Mouse (Mus musculus) embryo, embryonic 9.5 days (tissue): ENCODE measurements around the gene Cd247.
"Not testable (repeated sequence)": the region's sequence is repeated elsewhere in the genome, so short reads cannot be mapped to it uniquely, and the experiment has no call there.

Source experiments
- DNase-seq: peaks from one replicate; pipeline ENCODE4 v3.0.0-alpha.2; 2017; ENCODE audit errors: extremely low spot score

Cd247 gene

DNA sequence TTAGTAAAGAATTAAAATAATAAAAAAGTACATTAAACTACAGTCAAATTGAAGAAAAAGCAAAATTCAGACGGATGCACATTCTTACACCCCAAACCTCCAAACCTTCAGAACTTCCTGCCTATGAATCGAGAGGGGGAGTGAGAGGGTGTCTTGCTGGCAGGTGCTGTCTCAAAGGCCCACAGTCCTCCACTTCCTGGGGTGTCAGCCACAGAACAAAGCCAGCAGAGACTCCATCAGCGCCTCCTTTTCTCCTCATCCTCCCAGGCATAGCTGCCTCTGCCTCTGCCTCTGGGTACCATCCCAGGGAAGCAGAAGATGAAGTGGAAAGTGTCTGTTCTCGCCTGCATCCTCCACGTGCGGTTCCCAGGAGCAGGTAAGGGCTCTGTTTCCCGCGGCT lies at the start of gene Cd247:
Cd247 (plus strand) TSS at position 171 of the 400 bp plus-strand sequence.
- no peak for DNase-seq

DNA sequence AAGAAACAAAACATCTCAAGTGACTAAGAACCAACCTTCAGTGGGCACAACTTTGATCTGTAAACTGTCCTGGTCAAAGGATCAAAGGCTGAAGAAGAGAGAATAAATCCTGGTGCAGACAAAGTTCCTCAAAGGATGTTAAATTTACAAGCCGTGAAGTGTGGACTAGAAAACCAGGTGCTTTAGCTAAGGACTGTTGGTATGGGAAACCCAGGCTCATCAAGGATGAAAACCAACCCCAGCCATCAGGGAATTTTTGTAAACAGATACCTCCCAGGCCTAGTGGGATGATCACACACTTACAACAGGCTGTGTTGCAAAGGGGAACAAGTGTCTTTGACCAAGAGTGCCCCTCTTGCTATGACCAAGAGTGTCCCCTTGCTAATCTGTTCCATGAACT lies 49.5 kb upstream of the Cd247 start:
- no peak for DNase-seq

DNA sequence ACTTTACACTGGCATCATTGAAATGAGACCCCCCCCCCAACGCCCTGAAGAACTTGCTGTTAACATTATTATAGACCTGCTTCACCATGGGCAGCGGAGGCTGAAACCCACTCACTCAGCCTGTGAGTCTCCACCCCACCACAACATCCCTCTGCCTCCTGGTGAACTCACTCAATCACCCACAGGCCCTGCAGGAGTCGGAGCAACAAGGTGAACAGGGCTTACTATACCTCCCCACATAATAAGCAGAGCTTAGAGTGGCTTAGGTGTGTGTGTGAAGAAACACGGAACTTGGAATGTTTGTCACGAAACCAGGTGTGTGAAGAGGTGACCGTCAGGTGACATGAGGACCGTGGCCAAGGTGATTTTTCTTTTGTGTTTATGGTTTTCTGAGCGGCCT lies 46.5 kb upstream of the Cd247 start:
- DNase-seq: no peak

DNA sequence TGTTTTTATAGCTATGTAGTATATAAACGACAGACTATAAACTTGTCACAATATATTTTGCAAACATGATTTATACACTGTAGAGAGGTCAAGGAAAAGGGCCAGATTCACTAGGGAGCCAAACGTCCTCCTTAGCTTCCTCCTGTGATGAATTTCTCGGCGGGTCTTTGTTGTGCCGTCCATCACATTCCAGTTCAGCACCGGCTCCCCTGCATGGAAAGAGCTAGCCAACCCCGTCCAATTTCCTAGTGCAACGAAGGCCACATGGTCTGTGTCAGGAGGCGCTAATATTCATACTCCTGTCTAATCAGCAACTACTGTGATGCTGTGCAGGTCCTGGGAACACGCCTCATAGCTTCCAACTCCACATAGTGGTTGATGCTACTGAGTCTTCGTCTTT lies 40.4 kb upstream of the Cd247 start:
- no peak for DNase-seq

DNA sequence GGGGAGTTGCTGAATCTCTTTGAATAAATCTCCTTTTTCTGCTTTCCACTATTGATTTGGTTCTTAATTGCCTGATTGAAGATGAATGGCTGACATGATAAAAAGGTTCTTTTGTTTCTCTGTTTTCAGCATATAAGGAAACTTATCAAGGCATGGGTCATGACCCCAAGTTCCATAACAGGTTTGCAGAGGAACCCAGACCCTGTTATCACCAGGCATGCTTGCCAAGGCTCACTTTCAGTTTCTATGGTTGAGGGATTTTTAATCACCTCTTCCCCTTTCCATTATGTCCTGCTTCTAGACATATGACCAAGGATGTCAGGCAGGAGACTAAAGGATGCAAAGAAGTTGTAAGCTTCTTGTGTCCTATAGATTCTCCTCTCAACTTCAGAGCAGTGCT lies 37.3 kb upstream of the Cd247 start:
- DNase-seq: no peak

DNA sequence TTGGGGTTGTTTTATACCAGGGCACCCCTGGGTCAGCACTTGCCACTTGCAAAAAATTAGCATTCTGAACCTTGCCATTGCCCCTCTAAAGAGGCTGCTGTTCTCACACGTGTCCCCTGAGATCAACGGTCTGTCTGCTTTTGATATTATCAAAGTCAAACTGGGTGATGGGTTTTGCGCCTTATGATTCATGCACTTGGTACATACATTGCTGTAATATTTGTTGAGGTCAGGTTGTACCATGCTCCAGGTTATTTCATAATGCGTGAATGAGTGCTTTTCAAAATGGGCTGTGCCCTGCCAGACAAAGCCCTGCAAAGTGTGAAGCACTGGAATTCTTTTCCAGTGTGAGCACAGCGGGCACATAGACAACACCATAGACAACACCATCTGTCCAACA lies 36.6 kb upstream of the Cd247 start:
- no peak for DNase-seq

DNA sequence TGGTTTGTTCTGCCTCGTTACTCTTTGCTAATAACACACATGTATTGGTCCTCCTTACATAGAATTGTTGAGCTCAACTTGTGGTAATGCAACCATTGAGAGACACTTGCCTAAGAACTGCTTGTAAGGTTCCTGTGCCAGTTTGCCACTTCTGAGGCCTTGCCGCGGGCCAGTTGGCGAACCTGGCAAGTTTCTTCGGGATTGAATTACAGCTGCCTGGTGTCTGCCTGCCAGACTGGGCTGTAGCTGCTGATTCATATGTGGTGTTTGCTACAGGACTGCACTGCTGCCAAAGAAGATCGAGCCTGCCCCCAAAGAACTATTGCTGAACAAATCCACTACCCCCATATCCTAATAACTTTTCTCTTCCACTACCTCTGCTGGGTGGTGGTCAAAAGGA lies 34.3 kb upstream of the Cd247 start:
- DNase-seq: no peak

DNA sequence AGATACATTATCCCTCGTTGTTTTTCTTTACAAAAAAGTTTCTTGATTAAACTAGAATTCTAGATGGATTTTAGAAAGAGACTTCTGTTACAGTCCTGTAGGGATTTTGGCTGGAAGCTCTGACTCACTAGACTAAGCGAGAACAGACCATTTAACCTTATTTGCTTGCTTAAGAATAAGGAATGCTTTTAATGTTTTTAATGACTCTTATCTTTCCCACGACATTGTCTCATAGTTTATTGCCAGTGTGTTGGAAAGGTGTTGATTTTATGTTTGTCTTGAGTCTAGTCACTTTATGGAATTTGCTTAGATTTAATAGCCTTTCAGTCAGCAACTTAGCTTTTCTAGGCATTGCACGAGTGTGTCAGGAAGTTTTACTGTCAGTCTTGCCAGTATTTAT lies 33.3 kb upstream of the Cd247 start:
- no peak for DNase-seq

DNA sequence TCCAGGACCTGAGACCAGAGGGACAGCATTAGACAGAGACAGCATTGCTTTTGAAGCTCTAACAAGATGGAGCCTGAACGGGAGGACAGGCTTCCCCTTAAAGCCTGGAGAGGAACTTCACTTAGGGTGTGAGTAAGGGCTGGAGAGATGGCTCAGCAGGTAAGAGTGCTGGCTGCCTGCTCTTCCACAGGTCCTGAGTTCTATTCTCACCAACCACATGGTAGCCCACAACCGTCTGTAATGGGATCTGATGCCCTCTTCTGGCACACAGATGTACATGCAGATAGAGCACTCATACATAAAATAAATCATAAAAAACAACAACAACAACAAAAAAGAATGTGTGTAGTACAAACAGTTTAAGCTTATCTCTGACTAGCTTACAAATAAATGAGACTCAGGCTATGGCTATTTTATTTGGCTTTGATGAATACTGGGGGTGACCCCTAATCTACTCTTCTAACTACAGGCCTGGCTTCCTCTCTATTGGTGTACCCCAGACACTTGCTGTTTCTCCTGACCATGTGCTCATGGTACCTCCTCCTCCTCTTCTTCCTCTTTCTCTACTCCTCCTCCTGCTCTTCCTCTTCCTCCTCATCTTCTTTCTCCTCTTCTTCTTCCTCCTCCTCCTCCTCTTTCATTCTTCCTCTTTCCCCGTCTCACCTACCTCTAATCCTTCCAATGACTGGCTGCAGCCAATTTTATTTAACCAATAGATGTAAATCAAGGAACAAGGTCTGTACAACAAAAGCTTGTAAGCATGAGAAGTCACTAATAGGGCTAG lies 26.8 kb upstream of the Cd247 start:
- no peak for DNase-seq

DNA sequence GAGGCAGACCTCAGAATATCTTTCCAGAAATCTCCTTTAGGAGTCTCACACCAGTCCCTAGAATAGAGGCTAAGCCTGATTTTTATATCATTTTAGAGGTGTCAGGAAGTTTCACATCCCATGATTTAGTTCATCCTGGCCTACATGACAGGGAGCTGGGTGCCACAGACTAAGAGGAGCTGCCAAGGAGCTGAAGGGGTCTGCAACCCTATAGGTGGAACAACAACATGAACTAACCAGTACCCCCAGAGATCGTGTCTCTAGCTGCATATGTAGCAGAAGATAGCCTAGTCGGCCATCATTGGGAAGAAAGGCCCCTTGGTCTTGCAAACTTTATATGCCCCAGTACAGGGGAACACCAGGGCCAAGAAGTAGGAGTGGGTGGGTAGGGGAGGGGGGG lies 26.0 kb upstream of the Cd247 start:
- DNase-seq: not testable (repeated sequence)

DNA sequence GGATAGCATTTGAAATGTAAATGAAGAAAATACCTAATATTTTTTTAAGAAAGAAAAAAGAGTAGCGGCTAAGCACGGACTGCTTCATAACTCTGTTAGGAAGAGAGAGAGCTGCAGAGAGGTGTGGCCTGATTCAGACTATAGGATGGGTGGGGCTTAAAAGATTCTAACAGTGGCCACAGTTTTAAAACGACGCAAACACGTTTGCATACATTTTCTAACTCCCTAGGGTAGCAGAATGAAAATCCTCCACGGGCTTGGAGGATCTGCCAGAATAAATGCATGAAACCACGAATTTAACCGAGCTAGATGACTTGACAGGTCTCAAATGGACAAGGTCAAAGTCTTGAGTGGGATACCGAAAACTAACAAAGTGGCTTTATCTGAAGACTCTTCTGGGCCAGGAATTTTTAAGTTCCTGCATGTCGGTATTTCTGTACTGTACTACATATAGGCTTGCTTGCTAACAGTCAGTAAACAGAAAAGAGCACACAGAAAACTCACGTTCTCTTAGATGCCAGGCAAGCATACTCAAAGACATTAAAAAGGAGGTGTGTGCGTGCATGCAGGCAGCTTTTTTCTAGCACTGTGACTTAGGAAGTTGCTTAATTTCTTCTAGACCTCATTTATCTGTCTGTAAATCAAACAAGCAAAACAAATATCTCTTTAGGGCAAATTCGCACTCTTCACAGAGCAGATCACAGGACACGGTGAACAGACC lies 25.4 kb upstream of the Cd247 start:
- DNase-seq: no peak

DNA sequence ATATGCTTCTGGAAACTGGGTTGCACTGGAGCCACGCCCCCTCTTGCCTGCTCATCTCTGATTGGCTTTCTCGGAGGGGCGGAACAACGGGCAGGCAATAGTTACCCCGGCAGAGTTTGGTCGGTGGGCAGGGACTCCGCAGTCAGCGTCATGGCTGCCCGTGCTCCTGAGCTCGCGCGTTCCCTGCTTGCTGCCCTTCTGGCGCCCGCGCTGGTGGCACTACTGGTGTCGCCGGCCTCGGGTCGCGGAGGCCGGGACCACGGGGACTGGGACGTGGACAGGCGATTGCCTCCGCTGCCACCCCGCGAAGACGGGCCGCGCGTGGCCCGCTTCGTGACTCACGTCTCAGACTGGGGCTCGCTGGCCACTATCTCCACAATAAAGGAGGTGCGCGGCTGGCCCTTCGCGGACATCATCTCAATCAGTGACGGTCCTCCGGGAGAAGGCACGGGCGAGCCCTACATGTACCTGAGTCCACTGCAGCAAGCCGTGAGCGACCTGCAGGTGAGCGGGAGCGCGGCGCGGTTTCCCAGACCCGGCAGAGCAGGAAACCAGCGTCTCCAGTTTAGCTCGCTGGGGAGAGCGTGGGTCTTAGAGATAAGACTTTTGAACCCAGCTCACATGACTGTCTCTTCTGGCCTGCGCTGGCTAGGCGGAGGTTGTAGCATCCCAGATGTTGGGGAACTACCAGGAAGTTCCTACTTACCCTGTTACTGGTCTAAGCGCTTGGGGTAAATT lies 24.7 kb upstream of the Cd247 start, which contains the start of gene Creg1:
Creg1 (plus strand) TSS at position 112 of the 738 bp plus-strand sequence.
- peak; percentile 91 for DNase-seq

DNA sequence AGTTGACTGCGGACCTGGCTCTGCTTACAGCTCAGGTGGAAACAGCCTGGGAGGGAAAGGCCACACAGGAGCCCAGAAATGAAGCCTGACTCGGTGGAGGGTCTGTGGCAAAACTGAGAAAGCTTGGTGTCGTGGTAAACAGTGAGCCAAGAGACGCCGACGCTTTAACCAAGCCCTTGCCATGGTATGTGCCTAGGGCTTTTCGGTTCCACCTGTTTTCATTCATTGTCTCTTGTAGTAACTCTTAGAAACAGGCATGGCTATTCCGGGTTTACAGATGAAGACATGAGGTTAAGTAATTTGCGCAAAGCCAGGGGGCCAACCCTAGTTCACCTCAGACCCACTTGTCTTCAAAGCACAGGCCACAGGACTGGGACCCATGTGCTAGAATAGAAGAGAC lies 23.9 kb upstream of the Cd247 start:
- no peak for DNase-seq

DNA sequence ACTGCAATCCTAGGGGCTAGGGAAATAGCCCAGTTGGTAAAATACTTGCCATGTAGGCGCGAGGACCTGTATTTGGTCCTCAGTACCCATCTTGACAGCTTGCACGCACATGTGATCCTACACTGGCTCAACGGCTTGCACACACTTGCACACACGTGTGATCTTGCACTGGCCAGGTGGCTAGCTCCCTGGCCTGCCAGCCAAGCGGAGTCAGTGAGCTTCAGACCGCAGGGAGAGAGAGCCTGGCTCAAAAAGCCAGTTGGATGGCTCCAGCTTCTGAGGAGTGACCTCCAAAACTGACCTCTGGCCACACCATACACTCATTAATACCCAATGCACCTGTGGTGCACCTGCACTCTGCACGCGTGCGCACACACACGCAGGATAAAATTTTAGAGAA lies 23.4 kb upstream of the Cd247 start:
- no peak for DNase-seq

DNA sequence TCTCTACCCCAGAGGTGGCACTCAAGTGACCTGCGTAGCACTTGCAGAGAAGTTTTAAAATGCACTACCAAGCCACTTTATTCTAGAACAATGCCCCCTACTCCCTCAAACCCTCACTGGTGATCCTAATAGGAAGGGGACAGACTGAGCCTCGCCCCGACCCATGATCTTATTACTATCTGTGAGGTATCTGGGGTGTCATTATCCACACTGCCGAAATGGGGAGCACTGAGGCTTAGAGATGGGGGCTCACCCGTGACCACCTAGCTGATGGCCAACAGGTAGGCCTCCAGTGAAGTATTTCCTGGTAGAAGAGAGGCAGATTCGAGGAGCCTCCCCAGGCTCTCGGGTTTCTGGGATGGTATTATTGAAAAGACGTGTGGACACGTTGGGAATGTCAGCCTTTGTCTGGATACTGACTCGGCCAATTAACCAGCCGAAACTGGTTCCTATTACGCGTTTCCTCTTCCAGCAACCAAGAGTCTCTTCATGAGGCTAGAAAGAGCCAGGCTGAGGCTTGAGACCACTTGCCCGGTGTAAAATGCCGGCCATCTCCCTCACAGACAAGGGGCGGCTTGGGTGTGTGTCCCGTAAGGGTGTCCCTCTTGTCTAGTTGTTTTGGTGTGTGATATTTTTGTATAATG lies 22.7 kb upstream of the Cd247 start:
- no peak for DNase-seq

DNA sequence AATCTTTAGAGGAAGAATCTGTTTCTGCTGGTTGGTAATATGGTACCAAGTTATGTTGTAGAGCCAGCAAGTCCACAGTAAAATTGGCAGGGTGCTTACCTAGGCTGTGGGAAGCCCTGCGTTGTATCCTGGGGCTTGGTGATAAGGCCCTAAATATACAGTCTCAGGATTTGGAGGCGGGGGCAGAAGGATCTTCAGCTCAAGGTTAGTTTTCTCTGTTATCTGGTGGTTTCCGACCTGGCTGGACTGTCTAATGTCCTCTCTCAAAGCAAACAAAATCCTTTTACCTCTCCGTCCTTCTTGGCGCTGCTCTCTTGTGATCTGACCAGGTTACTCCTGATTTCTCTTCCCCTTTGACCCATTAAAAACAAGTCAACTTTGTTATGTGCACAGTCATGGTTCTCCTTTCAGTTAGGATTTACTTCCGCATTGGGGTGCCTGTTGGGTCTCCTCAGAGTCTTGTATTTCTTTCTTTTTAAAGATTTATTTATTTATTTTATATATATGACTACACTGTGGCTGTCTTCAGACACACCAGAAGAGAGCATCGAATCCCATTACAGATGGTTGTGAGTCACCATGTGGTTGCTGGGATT lies 22.1 kb upstream of the Cd247 start:
- DNase-seq: no peak

DNA sequence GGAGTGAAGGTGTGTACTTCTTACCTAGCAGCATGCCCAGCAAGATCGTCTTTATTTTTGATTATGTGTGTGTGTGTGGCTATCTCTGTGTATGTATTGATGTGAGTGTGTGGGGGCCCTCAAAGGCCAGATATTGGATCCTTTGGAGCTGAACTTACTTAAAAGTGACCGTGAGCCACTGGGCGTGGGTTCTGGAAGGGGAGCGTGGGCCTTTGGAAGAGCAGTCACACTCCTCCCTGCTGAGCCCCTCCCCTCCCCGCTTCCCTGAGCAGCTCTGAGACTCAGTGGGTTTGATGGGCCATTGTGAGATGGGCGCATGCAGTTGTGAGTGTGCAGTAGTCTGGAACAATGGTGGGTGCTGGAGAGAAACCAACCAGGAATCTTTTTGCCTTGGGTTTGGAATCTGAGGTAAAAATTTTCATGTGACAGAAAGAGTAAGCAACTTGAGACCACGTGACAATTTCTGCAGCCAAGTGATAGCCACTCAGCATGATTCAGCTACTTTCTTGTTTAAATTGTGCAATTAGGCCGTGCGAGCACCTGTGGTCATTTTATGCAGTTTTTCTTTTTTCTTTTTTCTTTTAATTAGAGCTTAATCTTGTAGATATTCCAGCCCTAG lies 19.5 kb upstream of the Cd247 start:
- no peak for DNase-seq

DNA sequence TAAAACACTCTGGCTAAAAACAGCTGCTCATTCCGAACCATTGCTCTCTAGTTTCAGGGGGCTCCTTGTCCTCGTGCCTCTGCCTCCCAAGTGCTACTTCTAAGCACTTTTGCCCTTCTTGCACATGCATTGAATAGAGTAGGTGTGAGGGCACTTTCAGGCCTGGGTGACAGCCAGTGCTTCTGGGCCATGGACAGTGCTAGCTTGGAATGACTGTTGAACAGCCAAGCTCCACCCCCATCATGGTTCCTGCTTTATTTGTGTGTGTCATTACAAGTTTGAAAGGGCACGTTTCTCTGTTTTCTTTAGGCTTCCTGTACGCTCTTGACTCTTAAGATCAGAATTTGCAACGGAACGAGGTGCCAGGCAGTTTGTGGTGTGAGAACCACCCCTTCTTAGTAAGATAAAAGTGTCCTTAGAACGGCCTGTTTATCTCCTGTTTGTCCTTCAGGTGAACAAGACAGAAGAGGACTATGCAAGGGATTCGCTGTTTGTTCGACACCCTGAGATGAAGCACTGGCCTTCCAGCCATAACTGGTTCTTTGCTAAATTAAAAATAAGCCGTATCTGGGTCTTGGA lies 18.2 kb upstream of the Cd247 start:
- DNase-seq: no peak

DNA sequence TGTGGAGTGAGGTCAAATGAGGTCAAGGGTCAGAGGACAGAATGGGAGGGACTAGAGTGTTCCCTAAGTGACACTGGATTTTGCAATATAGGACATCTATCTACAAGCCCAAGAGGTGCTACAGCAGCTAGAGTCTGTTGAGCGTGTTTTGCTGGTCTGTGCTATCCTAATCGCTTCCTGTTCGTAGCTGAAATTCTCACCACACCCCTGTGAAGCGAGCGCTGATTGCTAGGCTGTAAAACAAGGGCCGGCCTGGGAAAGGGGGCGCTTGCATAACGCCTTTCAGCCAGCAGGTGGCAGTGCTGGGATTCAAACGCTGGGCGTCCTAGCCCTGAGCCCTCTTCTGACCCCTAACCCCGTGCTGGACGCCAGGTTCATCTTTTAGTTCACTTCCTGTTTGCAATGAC lies 17.0 kb upstream of the Cd247 start:
- peak; percentile 91 for DNase-seq

DNA sequence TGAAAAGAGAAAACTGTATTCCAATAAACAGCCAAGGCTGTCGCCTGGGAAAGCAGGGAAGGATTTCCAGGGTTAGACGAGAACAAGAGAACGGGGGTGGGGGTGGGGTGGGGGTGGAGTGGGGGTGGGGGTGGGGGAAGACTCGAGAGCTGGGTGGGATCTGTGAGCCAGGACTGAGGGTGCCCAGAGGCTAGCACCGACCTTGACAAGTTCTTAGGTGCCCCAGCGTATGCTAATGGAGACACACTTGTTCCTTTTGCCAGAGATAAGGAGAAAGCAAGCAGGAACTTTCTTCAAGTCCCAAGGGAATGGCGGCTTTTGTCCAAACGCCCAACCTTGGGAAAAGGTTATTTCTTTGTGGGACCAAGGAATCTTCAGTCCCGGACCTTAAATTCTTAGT lies 16.5 kb upstream of the Cd247 start:
- no peak for DNase-seq
